ENCODE assay signal across 8 mouse cellular contexts in the genomic region with DNA sequence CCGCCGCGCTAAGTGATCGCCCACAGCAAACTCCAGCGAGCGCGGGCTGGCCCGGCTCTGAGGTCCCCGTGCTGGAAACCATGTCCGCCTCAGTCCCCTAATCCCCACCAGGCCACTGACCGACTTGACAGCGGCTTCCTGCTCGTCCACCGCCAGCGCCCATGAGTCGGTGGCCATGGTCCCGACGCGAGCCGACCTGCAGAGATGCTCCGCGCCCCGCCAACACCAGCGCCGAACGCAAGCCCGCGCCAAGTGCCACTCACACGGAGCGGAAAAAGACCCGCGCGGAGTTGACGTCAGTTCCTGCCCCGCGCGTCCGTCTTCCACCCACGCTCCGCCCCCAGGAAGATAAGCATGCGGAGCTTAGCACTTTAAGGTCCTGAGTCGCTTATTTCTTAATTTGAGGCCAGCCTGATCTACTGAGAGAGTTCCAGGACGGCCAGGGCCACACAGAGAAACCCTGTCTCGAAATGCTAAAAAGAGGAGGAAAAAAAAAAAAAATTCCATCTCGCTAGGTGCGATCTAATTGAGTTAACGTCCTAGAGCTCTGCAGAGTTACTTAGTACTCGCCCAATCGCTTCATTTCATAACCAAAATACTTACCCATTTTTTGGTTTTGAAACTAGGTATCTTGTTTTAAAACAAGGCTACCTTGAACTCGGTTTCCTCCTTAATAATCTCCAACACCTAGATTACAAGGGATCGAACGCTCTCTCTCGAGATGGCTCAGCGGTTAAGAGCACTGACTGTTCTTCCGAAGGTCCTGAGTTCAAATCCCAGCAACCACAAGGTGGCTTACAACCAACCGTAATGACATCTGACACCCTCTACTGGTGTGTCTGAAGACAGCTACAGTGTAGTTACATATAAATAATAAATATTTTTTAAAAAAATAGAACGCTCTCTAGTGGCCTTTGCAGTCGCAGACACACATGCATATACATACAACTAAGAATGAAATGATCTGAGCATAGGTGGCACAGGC. TPM values are rescaled to one million over a fixed set of nuclear protein-coding genes. Genes with fewer than 3 reads are reported as not detected.
DNase-seq lines count a peak whose midpoint lies in the region; ATAC-seq and TF ChIP-seq lines count a peak whose summit lies in the region.

A gene (minus strand): TSS at position 254 of the 985 bp plus-strand sequence.

- no peak for TF ChIP-seq CTCF in bone marrow macrophage, adult 2 months (IDR thresholded peaks at IDR 0.05; ENCODE audit: low read depth, low read length)
- TF ChIP-seq CTCF in embryonic fibroblast, embryonic 13.5 days (IDR thresholded peaks at IDR 0.05; ENCODE audit: borderline replicate concordance, insufficient read depth, low read length), result no peak

- H3K4me1 ChIP-seq in bone marrow macrophage, adult 2 months (ENCODE audit: control insufficient read depth, insufficient read depth, low read length), result peaks cover 2% of the 10 kb centered on the region
- peaks cover 4% of the 10 kb centered on the region; the same call in 1 of the 2 replicates for H3K4me1 ChIP-seq in embryonic fibroblast, embryonic 13.5 days (ENCODE audit: control insufficient read depth, insufficient read depth, low read length)
- H3K4me1 ChIP-seq in heart, embryonic 10.5 days, result peaks cover 13% of the 10 kb centered on the region
- peaks cover 17% of the 10 kb centered on the region for H3K4me1 ChIP-seq in kidney, embryonic 15.5 days

- peak within 1 kb of the TSS; percentile 66 for H3K4me2 ChIP-seq in kidney, embryonic 15.5 days

- ATAC-seq in kidney, embryonic 15.5 days (replicated peaks; ENCODE audit: low FRiP score), result peak; percentile 97
- peak; percentile 94 for ATAC-seq in monocyte, adult 5-6 weeks (replicated peaks; ENCODE audit: insufficient number of reproducible peaks, low FRiP score, low TSS enrichment, poor library complexity, severe bottlenecking)

- DNase-seq in A20 (ENCODE audit: low read depth, low spot score), result peak; percentile 93
- DNase-seq in heart, embryonic 10.5 days (ENCODE audit: low spot score), result peak; percentile 92
- peak; percentile 91 for DNase-seq in liver
- DNase-seq in spleen, postnatal 4 days (ENCODE audit: low spot score in 2 of 2), result peak; percentile 86 to 92

- H3K9me3 ChIP-seq in heart, embryonic 10.5 days, result no peaks in the 10 kb centered on the region
- H3K9me3 ChIP-seq in kidney, embryonic 15.5 days (replicated peaks), result no peaks in the 10 kb centered on the region

- no peak for TF ChIP-seq POLR2A in bone marrow macrophage, adult 2 months (IDR thresholded peaks at IDR 0.05; ENCODE audit: borderline replicate concordance, low read depth, low read length)
- TF ChIP-seq POLR2A in embryonic fibroblast, embryonic 13.5 days (IDR thresholded peaks at IDR 0.05; ENCODE audit: low read depth, low read length), result peak; percentile 91

- WGBS in heart, embryonic 10.5 days, result 4% methylated on average over 58 of the region's 58 CpGs
- WGBS in kidney, embryonic 15.5 days, result 3% methylated on average over 58 of the region's 58 CpGs

- H3K4me3 ChIP-seq in bone marrow macrophage, adult 2 months (ENCODE audit: insufficient read depth, low read length), result peak within 1 kb of the TSS; percentile 85
- peak within 1 kb of the TSS; percentile 71 for H3K4me3 ChIP-seq in embryonic fibroblast, embryonic 13.5 days (ENCODE audit: insufficient read depth, low read length)
- peak within 1 kb of the TSS; percentile 92 for H3K4me3 ChIP-seq in heart, embryonic 10.5 days
- peak within 1 kb of the TSS; percentile 98 for H3K4me3 ChIP-seq in kidney, embryonic 15.5 days (replicated peaks)

- H3K9ac ChIP-seq in kidney, embryonic 15.5 days, result peak within 1 kb of the TSS; percentile 90

- H3K27ac ChIP-seq in bone marrow macrophage, adult 2 months (ENCODE audit: insufficient read depth, low read depth, low read length), result peak within 1 kb of the TSS; percentile 59
- peak within 1 kb of the TSS; percentile 66 for H3K27ac ChIP-seq in embryonic fibroblast, embryonic 13.5 days (ENCODE audit: insufficient read depth, low read length)
- H3K27ac ChIP-seq in heart, embryonic 10.5 days, result peak within 1 kb of the TSS; percentile 92
- peak within 1 kb of the TSS; percentile 93 for H3K27ac ChIP-seq in kidney, embryonic 15.5 days

- H3K36me3 ChIP-seq in heart, embryonic 10.5 days, result peaks cover 15% of the 10 kb centered on the region
- H3K36me3 ChIP-seq in kidney, embryonic 15.5 days, result peaks cover 18% of the 10 kb centered on the region

- H3K27me3 ChIP-seq in heart, embryonic 10.5 days (ENCODE audit: insufficient read depth, poor library complexity, severe bottlenecking), result no peaks in the 10 kb centered on the region
- no peaks in the 10 kb centered on the region for H3K27me3 ChIP-seq in kidney, embryonic 15.5 days

RNA-seq across cellular contexts. Expression of the gene that starts here (rescaled TPM):
- 32.5 and 36.1 TPM in 2 replicates for polyA plus RNA-seq in bone marrow macrophage, adult 2 months (2012; ENCODE audit: insufficient read depth, insufficient read length, missing spikeins)
- polyA plus RNA-seq in embryonic fibroblast, embryonic 13.5 days (2011; ENCODE audit: insufficient read length, low read depth, missing spikeins), result 46.0 and 46.8 TPM in 2 replicates
- 18.8 and 23.5 TPM in 2 replicates for polyA plus RNA-seq in heart, embryonic 10.5 days (2016; fragmentation: Nextera tagmentation; extraction: Ambion mirVana)
- 14.5 and 15.5 TPM in 2 replicates for polyA plus RNA-seq in kidney, embryonic 15.5 days (2015; fragmentation: Nextera tagmentation; extraction: Ambion mirVana)
- total RNA-seq in monocyte, adult 5-6 weeks (2017), result 26.0 to 30.5 TPM (median 27.2 TPM) in 3 replicates

Comparison
In these comparisons a context has a peak if more than half of its experiments do, and no peak if none do; other contexts are left out.
1. Peak in every context shown above with its lines: DNase-seq, ATAC-seq, H3K4me3 ChIP-seq and H3K27ac ChIP-seq.